Mouse (Mus musculus) myocyte (in vitro differentiated cells): ENCODE data around the gene Sept3.
A peak's percentile ranks its signal among the peaks of the same experiment; 100 is the strongest.

Experiments used
- CEBPB ChIP-seq: IDR thresholded peaks from 2 replicates; pipeline ENCODE4 v1.6.1; 2011; ENCODE audit warnings: mild to moderate bottlenecking, moderate library complexity; ENCODE audit not compliant: poor library complexity, insufficient read depth, severe bottlenecking
- E2F4 ChIP-seq: IDR thresholded peaks from one replicate; pipeline ENCODE4 v1.6.1; 2011; ENCODE audit warnings: mild to moderate bottlenecking, control low read depth, moderate library complexity; ENCODE audit not compliant: insufficient read depth
- MAX ChIP-seq: IDR thresholded peaks from one replicate; pipeline ENCODE4 v1.6.1; 2011; ENCODE audit warnings: low read depth, mild to moderate bottlenecking, control low read depth
- MYOD1 ChIP-seq, 3 experiments: IDR thresholded peaks; one replicate each; pipeline ENCODE4 v1.6.1; 2011; ENCODE audit warnings: control low read depth in 2 of 3, low read depth in 2 of 3, mild to moderate bottlenecking in 2 of 3, moderate library complexity in 1 of 3; ENCODE audit not compliant: insufficient read length in 2 of 3, control insufficient read depth in 1 of 3
- MYOG ChIP-seq, 3 experiments: IDR thresholded peaks; one replicate each; pipeline ENCODE4 v1.6.1; 2011; ENCODE audit warnings: control low read depth in 2 of 3, low read depth in 2 of 3, mild to moderate bottlenecking in 2 of 3; ENCODE audit not compliant: insufficient read length in 2 of 3, control insufficient read depth in 1 of 3, insufficient read depth in 1 of 3
- POLR2A ChIP-seq: IDR thresholded peaks from one replicate; pipeline ENCODE4 v1.6.1; 2011; ENCODE audit warnings: low read depth, mild to moderate bottlenecking, control low read depth, moderate library complexity; ENCODE audit not compliant: insufficient read length
- POLR2AphosphoS2 ChIP-seq: IDR thresholded peaks from one replicate; pipeline ENCODE4 v1.6.1; 2011; ENCODE audit warnings: low read depth, control low read depth; ENCODE audit not compliant: insufficient read length
- REST ChIP-seq: IDR thresholded peaks from one replicate; pipeline ENCODE4 v1.6.1; 2011; ENCODE audit warnings: mild to moderate bottlenecking, control low read depth, moderate library complexity; ENCODE audit not compliant: insufficient read depth, insufficient read length
- SRF ChIP-seq: IDR thresholded peaks from one replicate; pipeline ENCODE4 v1.6.1; 2011; ENCODE audit warnings: low read depth; ENCODE audit not compliant: control insufficient read depth, insufficient read length
- TCF12 ChIP-seq: IDR thresholded peaks from one replicate; pipeline ENCODE4 v1.6.1; 2011; ENCODE audit warnings: mild to moderate bottlenecking, control low read depth; ENCODE audit not compliant: poor library complexity, insufficient read depth, severe bottlenecking
- TCF3 ChIP-seq: IDR thresholded peaks from one replicate; pipeline ENCODE4 v1.6.1; 2011; ENCODE audit warnings: low read depth, control low read depth; ENCODE audit not compliant: insufficient read length
- USF1 ChIP-seq: IDR thresholded peaks from one replicate; pipeline ENCODE4 v1.6.1; 2011; ENCODE audit warnings: low read depth, mild to moderate bottlenecking, control low read depth, moderate library complexity

- TF ChIP-seq POLR2A = no peak
- TF ChIP-seq MAX = no peak
- TF ChIP-seq TCF12 = no peak
- peak in 1 of 3 experiments; percentile 62 for TF ChIP-seq MYOD1 (IDR thresholded peaks at IDR 0.05; ENCODE audit: control insufficient read depth in 1 of 3, insufficient read length in 2 of 3, low read depth in 2 of 3)
- TF ChIP-seq E2F4 = no peak
- TF ChIP-seq USF1 = no peak
- no peak for TF ChIP-seq TCF3
- no peak for TF ChIP-seq POLR2AphosphoS2
- no peak for TF ChIP-seq CEBPB
- TF ChIP-seq SRF = no peak
- peak in 1 of 3 experiments; percentile 57 for TF ChIP-seq MYOG (IDR thresholded peaks at IDR 0.05; ENCODE audit: control insufficient read depth in 1 of 3, insufficient read depth in 1 of 3, insufficient read length in 2 of 3, low read depth in 2 of 3)
- TF ChIP-seq REST = no peak
Measured at GRCm38 (mm10) chr15:82271201-82271600, 3.5 kb upstream of the Sept3 start.
